Mouse (Mus musculus) thymus, postnatal 4 days (tissue): Measurements from ENCODE around the gene Dnmt3l.
"Not testable (repeated sequence)": the region's sequence is repeated elsewhere in the genome, so short reads cannot be mapped to it uniquely, and the experiment has no call there.

Source experiments
- DNase-seq: peaks from one replicate; pipeline ENCODE4 v3.0.0; 2021

Dnmt3l gene

DNA sequence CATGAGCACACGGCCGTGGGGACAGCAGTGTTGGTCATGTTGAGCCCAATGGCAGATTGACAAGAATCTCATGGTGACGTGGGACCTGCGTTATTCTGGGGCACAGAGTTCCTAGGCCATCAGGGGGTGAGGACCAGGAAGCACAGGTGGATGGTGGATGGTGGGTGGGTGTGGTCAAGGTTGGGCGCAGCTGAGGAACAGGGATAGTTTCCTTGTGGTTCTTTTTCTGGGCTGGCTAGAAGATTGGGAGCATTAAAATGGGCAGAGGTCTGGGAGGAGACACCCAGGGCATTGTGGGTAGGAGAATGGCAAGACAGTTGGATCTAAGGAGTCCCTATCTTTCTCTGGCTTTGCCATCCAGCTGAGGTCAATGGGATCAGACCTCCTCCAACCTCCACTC is at the start of gene Dnmt3l:
TSS of gene Dnmt3l (plus strand) at position 301 of the 400 bp plus-strand sequence.
- no peak for DNase-seq

DNA sequence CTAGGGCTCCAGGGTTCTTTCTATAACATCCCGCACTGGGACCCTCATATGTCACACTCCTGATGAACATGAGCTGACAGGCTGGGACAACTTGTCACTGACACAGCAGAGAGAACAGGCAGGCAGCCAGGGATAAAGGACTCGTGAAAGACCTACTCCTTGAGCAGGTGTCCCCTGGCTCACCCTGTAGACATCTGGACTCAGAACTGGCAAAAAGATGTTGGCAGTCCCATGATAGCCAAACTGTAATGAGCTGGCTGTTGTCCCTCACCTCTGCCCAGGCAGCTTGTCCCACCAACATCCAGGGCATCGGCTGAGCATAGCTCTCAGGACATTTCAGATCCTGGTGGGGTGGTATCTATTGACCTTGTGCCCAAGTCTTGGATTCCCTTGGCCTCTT is 46.1 kb upstream of the Dnmt3l start:
- DNase-seq, result no peak

DNA sequence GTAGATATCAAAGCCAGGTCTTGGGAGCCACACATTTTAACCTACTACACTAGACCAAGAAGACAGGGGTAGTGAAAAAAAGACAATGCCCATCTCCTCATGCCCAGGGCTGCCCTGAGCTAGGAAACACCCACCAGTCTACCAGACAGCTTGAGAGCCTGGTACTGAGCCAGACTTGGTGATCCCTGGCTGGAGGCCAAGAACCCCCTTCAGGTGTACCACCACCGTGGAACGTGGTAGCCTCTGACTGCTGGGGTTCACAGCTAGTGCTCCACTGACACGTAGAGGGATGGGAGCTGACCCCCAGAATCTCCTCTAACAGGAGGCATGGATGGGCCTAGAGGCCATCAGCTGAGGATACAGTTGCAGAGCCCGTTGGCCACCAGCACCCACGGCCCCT is 41.5 kb upstream of the Dnmt3l start:
- no peak for DNase-seq

DNA sequence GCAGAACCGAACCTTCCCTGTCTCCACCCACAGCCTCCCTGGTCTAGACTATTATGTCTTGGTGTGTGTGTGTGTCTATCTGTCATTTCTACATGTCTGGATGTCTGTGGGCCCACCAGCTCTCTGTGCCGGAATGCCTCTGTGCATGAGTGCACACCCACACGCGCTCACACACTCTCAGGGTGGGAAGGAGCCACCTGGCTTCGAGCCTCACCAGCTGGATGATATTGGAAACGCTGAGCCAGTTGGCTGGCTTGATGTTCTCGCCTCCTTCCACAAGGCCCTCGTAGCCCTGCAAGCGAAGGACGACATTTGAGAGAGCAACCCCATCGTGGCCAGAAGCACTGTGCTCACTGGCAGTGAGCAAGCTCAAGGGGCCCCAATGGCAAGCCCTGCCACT is 40.0 kb upstream of the Dnmt3l start:
- no peak for DNase-seq

DNA sequence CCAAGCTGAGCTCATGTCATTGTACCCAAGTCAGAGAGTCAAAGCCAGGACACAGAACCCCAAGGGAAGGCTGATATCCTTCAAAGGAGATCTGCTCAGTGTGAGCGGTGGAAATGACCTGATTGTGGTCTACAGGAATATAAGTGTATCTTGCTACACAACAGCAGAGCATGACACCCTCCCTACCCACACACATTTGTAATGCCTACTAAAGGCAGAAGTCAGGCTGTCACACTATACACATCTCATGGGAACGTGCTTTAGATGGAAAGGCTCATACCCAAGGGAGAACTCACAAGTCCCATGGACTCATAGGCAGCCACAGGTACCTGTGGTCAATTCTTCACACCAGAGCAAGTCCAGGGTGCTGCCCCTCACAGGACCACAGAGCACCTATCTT is 39.4 kb upstream of the Dnmt3l start:
- no peak for DNase-seq

DNA sequence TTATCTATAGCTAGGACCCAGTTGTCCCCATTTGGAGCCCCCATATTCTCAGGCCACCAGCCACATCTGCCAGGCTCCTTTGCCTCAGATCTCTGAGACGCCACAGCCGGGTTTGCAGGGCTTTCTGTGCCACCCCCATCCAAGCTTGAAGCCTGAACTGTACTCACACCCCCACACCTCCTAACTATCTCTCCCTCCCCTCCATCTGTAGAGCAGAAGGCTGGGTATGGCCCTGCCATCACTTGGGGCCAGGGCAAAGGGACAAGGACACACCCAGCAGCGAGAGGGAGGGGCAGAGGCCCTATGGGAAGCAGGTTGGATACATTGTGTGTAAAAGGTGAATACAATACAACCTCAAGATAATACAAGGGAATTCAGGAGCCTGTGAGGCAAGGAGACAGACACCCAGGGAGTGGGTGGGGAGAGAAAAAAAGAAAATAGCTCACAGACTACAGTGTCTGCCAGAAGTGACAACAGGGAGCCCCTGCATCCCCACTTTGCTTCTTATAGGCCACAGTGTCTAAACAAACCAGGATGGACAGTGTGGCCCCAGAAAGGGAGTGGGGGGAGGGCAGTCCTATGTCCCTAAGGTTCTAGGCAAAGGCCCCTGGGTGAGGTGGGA is 37.2 kb upstream of the Dnmt3l start:
- DNase-seq, result no peak

DNA sequence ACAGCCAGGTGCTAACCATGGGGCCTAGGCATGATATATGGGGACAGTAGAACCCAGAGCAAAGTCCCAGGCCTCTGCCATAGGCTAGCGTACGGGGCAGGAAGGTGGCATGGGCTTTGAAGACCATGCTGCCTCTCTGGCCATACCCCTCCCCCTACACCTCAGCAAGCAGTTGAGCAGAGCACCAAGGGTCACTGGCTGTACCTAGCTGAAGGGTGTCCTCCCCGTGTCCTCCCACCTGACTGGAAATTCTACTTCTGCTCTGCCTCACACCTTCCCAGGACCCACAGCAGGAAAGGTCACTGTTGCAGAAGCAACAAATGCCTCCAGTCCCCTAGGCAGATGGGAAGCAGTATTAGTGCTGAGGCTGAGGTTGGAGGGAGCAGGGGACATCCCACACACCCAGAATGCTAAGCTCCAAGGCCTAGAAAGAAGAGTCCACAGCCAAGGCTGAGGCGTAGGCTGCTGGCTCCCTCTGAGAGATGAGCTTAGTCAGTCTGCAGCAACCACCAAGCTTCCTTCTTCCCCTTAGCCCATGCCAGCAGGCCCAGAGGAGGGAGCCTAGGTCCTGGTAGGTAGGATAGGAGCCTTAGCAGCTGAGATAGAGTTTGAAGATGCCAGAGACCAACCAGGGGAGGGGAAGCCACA is 35.8 kb upstream of the Dnmt3l start:
- DNase-seq, result no peak

DNA sequence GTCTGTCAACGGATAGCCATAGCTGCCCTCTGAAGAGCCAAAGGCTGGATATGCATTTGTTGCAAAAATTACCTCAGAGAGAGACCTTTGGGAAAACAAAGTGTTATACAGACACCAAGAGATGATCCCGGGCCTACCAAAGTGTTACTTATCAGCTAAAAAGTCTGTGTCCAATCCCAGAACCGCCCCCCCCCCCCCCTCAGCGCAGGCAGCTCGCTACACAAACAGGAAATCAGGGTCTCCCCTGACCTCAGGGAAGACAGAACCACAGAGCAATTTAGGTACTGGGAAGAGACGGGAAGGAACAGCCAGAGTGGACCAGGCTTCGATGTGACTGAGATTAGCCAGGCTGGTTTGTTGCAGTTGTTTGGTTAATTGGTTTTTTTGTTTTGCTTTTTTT is 34.5 kb upstream of the Dnmt3l start:
- no peak for DNase-seq

DNA sequence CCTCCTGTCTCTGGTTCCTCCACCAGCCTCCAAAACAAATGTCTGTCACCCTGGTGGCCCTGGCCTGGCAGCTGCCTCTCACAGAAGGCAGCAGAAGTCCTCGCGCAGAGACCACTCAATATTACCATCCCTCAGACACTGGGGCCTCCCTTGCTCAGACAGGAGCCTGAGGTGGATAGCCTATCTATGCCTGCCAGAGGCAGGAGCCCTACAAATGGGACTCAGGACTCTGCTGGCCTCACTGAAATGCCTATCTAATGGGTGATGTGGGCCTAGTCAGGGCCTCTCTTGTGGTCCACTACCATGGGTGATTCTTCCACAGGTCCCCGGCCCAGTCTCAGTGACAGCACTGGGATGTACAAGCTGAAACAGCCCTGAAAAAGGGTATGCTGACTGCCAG is 33.6 kb upstream of the Dnmt3l start:
- DNase-seq, result no peak

DNA sequence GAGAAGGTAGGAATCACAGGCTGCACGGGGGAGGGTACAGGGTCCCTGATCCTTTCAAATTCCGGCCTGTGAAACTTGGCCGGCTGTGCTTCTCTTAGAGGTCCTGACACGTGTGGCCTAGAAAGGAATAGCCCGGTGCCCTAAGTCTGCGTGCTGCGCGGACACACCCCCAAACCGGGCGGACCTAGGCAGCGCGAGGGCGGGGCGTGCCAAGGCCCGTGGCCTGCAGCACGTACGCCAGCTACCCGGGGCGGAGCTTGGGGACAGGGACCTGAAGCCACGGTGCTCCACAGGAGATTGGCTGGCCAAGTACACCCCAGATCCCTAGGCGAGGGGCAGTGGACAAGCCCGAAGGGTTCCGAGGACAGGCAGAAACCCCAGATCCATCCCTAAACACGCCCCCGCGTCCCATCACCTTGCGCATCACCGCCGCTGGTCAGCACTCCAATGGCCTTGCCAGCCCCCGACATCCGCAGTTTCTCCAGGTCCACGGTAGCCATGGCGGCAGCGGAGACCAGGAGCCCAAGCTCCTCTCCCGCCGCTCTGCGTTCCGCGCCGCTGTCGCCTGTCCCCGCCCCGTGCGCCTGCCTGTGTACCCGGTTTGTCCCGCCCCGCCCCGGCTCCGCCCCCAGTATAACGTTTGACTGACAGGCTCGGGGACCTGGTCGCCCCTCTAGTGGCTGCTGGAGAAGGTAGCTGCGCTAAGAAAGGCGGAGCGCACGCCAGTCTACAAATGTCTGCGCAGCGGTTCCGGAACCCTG is 32.4 kb upstream of the Dnmt3l start:
- peak; percentile 99 for DNase-seq

DNA sequence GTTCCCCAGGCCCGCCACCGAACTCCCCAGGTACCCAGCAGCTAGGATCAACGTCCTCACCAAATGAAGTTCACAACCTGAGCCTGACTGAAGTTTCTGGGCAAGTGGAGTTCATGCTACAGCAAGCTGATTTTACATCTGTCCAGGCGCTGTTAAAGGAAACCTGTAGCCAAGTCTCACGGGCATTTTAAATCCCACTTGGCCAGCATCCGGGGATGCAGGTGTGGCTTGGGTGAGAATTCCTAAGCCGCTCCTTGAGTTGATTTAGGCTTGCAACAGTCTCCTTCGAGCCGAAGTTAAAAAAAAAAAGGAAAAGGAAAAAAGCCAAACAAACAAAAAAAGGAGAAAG is 31.8 kb upstream of the Dnmt3l start, which contains the start of gene Pfkl:
TSS of gene Pfkl (minus strand) at position 139 of the 349 bp plus-strand sequence.
- DNase-seq, result no peak

DNA sequence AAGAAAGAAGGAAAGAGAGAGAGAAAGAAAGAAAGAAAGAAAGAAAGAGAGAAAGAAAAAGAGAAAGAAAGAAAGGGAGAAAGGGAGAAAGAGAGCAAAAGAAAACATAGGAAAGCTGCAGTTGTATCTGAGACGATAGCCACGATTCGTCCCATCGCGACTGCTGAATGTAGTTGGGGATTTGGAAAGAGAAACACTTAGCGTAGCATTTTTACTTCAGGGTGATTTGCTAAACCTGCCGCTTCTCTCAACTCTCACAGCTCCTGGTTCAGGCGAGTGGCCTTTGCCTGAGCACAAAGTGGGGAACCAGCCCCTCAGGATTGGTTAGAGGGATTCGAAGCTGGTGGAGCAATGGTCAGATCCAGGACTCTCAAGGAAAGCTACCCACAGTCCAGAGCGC is 31.4 kb upstream of the Dnmt3l start:
- peak; percentile 29 for DNase-seq

DNA sequence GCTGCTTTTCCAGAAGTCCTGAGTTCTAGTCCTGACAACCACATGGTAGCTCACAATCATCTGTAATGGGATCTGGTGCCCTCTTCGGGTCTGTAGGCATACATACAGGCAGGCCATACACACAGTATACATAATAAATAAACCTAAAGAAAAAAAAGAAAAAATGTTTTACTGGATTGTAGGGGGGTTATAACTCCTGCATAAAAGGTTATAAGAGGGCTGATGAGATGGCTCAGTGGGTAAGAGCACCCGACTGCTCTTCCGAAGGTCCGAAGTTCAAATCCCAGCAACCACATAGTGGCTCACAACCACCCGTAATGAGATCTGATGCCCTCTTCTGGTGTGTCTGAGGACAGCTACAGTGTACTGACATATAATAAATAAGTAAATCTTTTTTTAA is 30.6 kb upstream of the Dnmt3l start:
- not testable (repeated sequence) for DNase-seq

DNA sequence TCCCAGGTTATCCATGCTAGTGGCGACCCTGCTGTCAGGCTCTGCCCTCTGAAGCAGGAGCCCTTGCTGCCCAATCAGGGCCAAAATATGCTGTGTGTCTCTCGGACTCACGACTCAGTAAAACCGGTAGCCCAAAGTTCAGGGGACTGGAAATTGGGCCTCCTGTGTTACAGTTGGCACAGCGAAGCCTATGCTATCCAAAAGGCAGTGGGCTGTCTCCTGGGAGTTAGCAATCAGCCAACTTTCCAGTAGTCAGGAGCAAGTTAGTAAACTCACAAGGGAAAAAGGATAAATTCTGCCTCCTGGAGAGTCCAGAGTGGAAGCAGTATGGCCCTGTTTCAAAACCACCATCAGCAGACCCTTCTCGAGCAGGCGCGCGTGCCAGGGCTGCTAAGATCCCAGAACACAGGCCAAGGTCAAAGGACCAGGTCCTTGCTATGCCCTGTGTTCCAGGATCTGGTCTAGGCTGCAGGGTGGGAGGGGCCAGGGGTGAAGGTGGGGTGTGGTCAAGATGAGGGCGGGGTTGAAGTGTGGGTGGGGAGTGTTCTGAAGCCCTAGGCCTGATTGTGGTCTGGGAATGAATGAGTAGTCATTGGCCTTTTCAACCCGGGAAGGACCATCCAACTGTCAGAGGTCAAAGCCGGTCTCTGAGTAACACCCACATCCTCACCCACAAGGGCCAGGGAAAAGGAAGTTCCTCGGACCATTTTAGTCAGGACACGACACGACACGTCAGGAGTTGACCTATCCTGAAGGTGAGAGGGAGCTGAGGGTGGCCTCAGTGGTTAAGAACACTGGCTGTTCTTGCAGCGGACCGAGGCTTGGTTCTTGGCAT is 28.9 kb upstream of the Dnmt3l start:
- no peak for DNase-seq

DNA sequence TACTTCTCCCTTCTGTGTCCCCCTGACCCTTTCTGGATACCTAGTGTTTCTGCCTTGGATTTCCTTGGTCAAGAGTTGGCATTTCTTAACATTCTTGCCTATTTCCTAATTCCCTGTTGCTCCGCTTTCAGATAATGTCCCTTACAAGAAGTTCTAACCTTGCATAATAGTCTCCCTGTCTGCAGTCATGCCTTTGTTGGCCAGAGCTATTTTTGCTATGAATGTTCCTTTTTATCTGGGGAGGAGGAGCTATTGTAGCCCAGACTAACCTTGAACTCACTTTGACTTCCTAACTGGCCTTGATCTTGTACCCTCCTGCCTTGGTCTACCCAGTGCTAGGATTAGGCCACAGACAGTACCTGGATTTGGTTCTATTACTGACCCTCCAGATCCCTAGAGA is 26.3 kb upstream of the Dnmt3l start:
- DNase-seq, result no peak

DNA sequence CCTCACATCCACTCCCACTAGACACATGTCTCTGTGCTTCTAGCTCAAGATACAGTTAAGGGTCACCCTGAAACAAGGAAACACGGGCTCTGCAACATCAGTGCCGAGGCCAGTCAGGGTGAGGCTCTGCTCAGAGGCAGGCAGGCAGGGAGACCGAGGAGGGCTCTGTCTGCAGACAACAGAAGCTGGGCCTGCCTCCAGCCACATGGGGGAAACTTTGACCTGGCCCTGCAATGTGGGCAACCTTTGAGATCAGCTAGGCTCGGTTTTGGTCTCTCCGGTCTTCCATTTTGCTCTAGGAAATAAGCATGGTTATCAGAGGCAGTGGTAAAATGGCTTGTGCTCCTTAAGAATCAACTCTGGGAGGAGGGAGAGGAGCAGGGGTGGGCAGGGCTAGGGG is 25.4 kb upstream of the Dnmt3l start:
- DNase-seq, result no peak

DNA sequence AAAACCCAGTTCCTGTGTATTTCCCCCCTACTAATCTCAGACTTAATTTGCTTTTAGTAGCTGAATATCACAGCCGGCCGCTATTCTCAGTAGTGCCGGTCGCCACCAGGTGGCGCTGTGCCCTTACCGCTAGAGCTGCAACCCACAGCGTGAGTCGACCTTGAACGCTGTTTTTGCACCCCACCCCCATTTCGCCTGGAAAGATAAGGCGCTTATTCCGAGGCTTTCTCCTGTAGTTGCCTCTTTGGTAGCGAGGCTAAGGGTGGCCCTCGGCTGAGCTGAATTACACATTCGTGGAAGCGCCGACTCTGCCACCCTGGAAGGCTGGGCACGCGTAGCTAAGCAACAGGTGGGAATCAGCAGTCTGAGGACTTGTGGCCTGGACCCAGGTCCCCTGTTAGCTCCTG is 22.9 kb upstream of the Dnmt3l start:
- DNase-seq, result peak; percentile 91

DNA sequence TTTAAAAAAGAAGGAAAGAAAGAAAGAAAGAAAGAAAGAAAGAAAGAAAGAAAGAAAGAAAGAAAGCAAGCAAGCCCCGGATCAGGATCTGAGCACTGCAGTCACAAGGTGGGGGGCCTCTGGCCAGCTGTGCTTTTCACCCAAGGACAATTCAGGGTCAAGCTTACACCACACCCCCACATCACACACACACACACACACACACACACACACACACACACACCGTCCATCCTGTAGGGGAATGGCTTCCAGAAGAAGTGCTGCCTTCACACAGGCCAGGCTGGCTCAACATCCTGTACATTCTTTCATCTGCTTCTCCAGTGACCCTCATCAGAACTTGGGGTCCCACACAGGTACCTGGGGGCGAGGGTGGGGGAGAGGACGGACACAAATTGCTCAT is 22.5 kb upstream of the Dnmt3l start:
- no peak for DNase-seq

DNA sequence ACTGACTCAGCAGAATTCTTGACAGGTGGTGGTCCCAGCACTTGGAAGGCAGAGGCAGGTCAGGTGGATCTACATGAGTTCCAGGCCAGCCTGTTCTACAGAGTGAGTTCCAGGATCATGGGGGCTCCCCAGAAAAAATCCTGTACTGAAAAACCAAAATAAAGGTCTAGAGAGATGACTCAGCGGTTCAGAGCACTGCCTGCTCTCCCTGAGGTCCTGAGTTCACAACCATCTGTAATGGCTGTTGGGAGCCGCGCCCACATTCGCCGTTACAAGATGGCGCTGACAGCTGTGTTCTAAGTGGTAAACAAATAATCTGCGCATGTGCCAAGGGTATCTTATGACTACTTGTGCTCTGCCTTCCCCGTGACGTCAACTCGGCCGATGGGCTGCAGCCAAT is 21.8 kb upstream of the Dnmt3l start:
- not testable (repeated sequence) for DNase-seq

DNA sequence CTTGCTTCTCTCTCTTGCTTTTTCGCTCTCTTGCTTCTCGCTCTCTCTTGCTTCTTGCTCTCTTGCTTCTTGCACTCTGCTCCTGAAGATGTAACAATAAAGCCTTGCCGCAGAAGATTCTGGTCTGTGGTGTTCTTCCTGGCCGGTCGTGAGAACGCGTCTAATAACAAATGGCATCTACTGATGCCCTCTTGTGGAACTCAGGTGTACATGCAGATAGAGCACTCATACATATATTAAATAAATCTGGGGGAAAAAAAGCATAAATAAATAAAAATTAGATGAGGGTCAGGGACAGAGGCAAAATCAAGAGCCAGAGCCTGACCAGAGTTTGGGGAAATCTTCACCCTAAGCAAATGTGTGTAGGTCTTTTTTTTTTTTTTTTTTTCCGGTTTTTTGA is 16.3 kb upstream of the Dnmt3l start:
- DNase-seq, result not testable (repeated sequence)

DNA sequence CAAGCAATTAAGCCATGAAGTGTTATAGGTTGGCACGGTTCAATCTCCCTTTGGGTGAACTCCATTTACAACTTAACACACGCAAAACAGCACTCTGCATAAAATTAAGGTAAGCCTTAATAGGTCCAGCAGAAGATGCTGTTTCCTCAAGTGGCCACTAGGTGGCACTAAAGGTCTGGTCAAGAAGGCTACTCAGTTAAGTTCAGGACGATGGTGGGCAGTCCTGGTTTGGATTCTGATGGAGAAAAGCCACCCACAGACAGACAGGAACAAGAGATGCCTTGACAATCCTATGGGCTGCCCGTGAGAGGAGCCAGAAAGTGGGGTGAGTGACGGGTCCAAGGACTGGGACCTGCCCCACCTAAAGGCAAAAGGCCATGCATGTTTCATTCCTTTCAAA is 13.6 kb upstream of the Dnmt3l start:
- peak; percentile 85 for DNase-seq

DNA sequence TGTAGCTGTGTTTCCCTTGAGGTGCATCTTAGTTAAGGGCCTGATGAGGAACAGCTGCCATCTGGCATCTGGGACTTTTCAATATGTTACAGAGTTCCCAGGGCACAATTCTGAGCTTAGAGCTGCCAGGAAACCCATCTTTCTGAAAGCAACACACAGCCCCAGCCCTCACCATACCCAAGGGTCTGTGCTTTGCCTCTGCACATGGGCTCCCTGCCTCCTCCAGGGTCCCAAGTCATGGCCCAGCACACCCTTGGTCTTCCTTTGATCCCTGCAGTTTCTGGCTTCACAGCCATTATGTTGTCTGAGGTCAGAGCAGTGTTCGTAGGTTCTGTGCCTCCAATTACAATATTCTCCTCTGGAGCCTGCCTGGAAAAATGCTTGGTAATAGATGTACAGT is 12.7 kb upstream of the Dnmt3l start:
- DNase-seq, result no peak

DNA sequence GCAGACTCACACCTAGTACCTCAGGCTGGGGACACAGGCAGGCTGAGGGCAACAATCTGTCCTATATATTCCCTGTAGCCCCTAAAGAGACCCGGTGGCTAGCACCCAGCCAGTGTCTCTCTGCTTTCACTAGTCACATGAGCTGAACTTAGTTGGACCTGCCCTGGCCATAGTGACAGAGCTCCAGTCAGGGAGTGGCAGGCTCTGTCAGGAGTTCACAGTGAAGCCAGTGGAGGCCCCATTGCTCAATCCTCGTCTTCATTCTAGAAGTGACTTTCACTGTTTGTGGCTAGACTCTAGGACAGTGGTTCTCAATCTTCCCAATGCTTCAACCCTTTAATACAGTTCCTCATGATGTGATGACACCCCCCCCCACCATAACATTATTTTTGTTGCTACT is 9.8 kb upstream of the Dnmt3l start:
- no peak for DNase-seq
